15 mouse cellular contexts compared by ENCODE assay signal in genomic region chr16:31205726-31206125, GRCm38 (mm10).
"Had no signal": no experiment of that assay in that cellular context is flagged by ENCODE, and none has a peak within 500 bp of the region (broad histone marks: within the 10 kb centered on the region; RNA-seq: fewer than 3 reads in every experiment).

No protein-coding gene starts in this region.

- H3K36me3 ChIP-seq: liver, embryonic 13.5 days; neural tube, embryonic 12.5 days; neural tube, embryonic 15.5 days had no signal

- H3K4me2 ChIP-seq: liver, embryonic 13.5 days; midbrain, embryonic 11.5 days; neural tube, embryonic 12.5 days; neural tube, embryonic 15.5 days had no signal

- H3K9ac ChIP-seq: liver, embryonic 13.5 days; neural tube, embryonic 12.5 days; neural tube, embryonic 15.5 days had no signal

- DNase-seq: kidney, adult 11 months; kidney, adult 9 months; kidney, postnatal 14 days; kidney, postnatal 4 days; liver, embryonic 13.5 days; lung, adult 2 months; lung, postnatal 14 days; lung, postnatal 4 days; midbrain, embryonic 14.5 days; right cerebral cortex, postnatal 25 days; thymus, adult 2 months; thymus, postnatal 14 days had no signal

- H3K27ac ChIP-seq: liver, embryonic 13.5 days; neural tube, embryonic 12.5 days; neural tube, embryonic 15.5 days had no signal

- H3K9me3 ChIP-seq: liver, embryonic 13.5 days; neural tube, embryonic 12.5 days; neural tube, embryonic 15.5 days had no signal

- H3K4me1 ChIP-seq: neural tube, embryonic 12.5 days had no signal

- H3K27me3 ChIP-seq: neural tube, embryonic 12.5 days; neural tube, embryonic 15.5 days had no signal

- H3K4me3 ChIP-seq: liver, embryonic 13.5 days; neural tube, embryonic 12.5 days; neural tube, embryonic 15.5 days had no signal
